Mouse (Mus musculus) lung, adult 2 months (tissue): Measurements from ENCODE around the gene Lmod3. TPM values are rescaled to one million over a fixed set of nuclear protein-coding genes. Genes with fewer than 3 reads are reported as not detected.
"Not testable (repeated sequence)": the region's sequence is repeated elsewhere in the genome, so short reads cannot be mapped to it uniquely, and the experiment has no call there.

ENCODE experiments used
- DNase-seq: peaks from one replicate; pipeline ENCODE4 v3.0.0; 2022
- H3K4me1 ChIP-seq: fragments of 200-500 bp; 2 replicates; pipeline ENCODE4 v1.6.1; 2011; ENCODE audit warnings: low read length; ENCODE audit not compliant: control insufficient read depth, insufficient read depth
- H3K4me3 ChIP-seq: fragments of 200-500 bp; replicated peaks from 2 replicates; pipeline ENCODE3; 2011; ENCODE audit warnings: low read depth, mild to moderate bottlenecking, control low read depth, low read length; ENCODE audit errors: extremely low read depth
- CTCF ChIP-seq: fragments of 200-500 bp; IDR thresholded peaks from 2 replicates; pipeline ENCODE4 v1.5.1; 2011; ENCODE audit warnings: mild to moderate bottlenecking, low read length, control low read depth; ENCODE audit not compliant: insufficient read depth
- POLR2A ChIP-seq: fragments of 200-500 bp; IDR thresholded peaks from 2 replicates; pipeline ENCODE4 v1.6.1; 2011; ENCODE audit warnings: low read depth, mild to moderate bottlenecking, control low read depth, low read length, borderline replicate concordance; ENCODE audit errors: extremely low read depth
- WGBS: fragments of 180-500 bp; shearing (Covaris S2); methylation state at CpG from one replicate; pipeline ENCODE4 v1.1.7; 2018; 5-methylcytosine and 5-hydroxymethylcytosine counted together
- polyA plus RNA-seq: library from polyadenylated mRNA; depleted of rRNA; stranded (reverse); fragments of >200 nt; gene quantifications from 2 replicates; pipeline ENCODE4 v1.2.3, GENCODE M21; 2012

The Lmod3 gene
- polyA plus RNA-seq, 1 experiment: 2.0 TPM

DNA sequence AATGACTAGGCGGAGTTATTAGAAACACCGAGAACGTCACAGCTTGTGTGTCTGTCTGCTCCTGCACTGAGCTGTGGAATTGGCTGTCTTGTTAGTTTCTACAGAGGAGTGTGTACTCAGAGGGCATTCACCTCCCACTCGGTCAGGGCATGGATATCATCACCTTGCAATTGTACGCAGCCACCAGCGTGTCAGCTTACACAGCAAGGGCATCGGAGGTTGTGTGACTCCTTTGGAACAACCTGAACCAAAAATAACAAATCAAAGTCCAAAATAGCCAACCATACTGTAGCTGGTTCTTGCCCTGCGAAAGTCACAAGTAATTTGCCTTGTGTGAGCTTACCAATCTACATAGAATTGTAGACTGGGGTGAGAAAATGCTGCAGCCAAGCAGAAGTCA lies 12.7 kb upstream of the Lmod3 start:
- 73% methylated on average over 8 of the region's 8 CpGs for WGBS
- no peak for DNase-seq
- H3K4me1 ChIP-seq: no peaks in the 10 kb centered on the region
- TF ChIP-seq POLR2A: no peak
- TF ChIP-seq CTCF: no peak
- no peak overlapping the region for H3K4me3 ChIP-seq

GRCm38 (mm10) chr6:97263750-97264149 lies 11.2 kb upstream of the Lmod3 start:
- H3K4me1 ChIP-seq, DNase-seq, H3K4me3 ChIP-seq: not testable (repeated sequence)

GRCm38 (mm10) chr6:97262229-97262628 lies 9.7 kb upstream of the Lmod3 start:
- DNase-seq: no peak
- 75% methylated on average over 4 of the region's 4 CpGs for WGBS
- H3K4me3 ChIP-seq: no peak overlapping the region
- no peak for TF ChIP-seq CTCF
- TF ChIP-seq POLR2A: no peak
- H3K4me1 ChIP-seq: no peaks in the 10 kb centered on the region

GRCm38 (mm10) chr6:97259926-97260325 lies 7.4 kb upstream of the Lmod3 start:
- H3K4me3 ChIP-seq, DNase-seq, H3K4me1 ChIP-seq: not testable (repeated sequence)
- 91% methylated on average over 2 of the region's 2 CpGs for WGBS

GRCm38 (mm10) chr6:97258489-97258888 lies 5.9 kb upstream of the Lmod3 start:
- Histone ChIP-seq H3K4me3 (no peak overlapping the region), H3K4me1 (no peaks in the 10 kb centered on the region)
- 83% methylated on average over 1 of the region's 1 CpGs for WGBS
- DNase-seq: no peak
- TF ChIP-seq CTCF: no peak
- TF ChIP-seq POLR2A: no peak

- no peak overlapping the region for H3K4me3 ChIP-seq
- DNase-seq: no peak
Observed at GRCm38 (mm10) chr6:97252086-97252485, 473 bp downstream of the Lmod3 start.

GRCm38 (mm10) chr6:97250966-97251365 lies 1.6 kb downstream of the Lmod3 start:
- WGBS: 36% methylated on average over 6 of the region's 6 CpGs
- H3K4me1 ChIP-seq: no peaks in the 10 kb centered on the region
- H3K4me3 ChIP-seq: no peak overlapping the region
- TF ChIP-seq CTCF (peak; percentile 22; the same call in 1 of the 2 replicates), POLR2A (no peak)
- DNase-seq: peak; percentile 42

More at GRCm38 (mm10) chr6:97252086-97252485, 473 bp downstream of the Lmod3 start:
- no peaks in the 10 kb centered on the region for H3K4me1 ChIP-seq
- TF ChIP-seq POLR2A (no peak), CTCF (no peak)
- 21% methylated on average over 5 of the region's 5 CpGs for WGBS

- DNase-seq: no peak
- Histone ChIP-seq H3K4me3 (no peak overlapping the region), H3K4me1 (no peaks in the 10 kb centered on the region)
- TF ChIP-seq CTCF (no peak), POLR2A (no peak)
Observed at GRCm38 (mm10) chr6:97245200-97245599, 7.4 kb downstream of the Lmod3 start.

- no peak for DNase-seq
- TF ChIP-seq CTCF (no peak), POLR2A (no peak)
- H3K4me3 ChIP-seq: no peak overlapping the region
- no peaks in the 10 kb centered on the region for H3K4me1 ChIP-seq
- WGBS: 91% methylated on average over 4 of the region's 4 CpGs
Observed at GRCm38 (mm10) chr6:97242522-97242921, 10.0 kb downstream of the Lmod3 start.

- TF ChIP-seq POLR2A (no peak), CTCF (no peak)
- no peaks in the 10 kb centered on the region for H3K4me1 ChIP-seq
- WGBS: 82% methylated on average over 5 of the region's 5 CpGs
- H3K4me3 ChIP-seq: no peak overlapping the region
- no peak for DNase-seq
Observed at GRCm38 (mm10) chr6:97240092-97240491, 12.5 kb downstream of the Lmod3 start.

DNA sequence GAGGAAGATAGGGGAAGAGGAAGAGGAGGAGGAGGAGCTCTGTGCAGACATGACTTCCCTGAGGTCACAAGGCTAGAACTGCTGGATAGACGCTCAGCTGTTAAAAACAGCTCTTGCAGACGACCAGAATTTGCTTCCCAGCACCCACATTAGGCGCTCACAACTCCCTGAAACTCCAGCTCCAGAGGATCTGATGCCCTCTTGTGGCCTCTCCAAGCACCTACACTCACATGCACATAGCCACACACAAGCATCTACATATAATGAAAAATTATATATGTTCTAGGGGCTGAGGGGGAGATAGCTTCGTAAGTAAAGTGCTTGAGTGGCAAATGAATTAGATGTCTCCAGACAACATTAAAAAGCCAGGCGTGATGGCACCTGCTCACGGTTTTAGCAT lies 13.2 kb downstream of the Lmod3 start:
- Histone ChIP-seq H3K4me3 (no peak overlapping the region), H3K4me1 (no peaks in the 10 kb centered on the region)
- TF ChIP-seq CTCF: no peak
- no peak for TF ChIP-seq POLR2A
- WGBS: 88% methylated on average over 6 of the region's 6 CpGs
- no peak for DNase-seq
